Mouse (Mus musculus) heart, postnatal 0 days (tissue): ENCODE data around the gene Ttc9b.

Experiments used
- CTCF ChIP-seq: IDR thresholded peaks from 2 replicates; pipeline ENCODE4 v1.5.1; 2016; ENCODE audit warnings: antibody characterized with exemption, control low read depth, low read depth
- EP300 ChIP-seq: IDR thresholded peaks from 2 replicates; pipeline ENCODE4 v1.6.1; 2016; ENCODE audit warnings: antibody characterized with exemption, low read depth

- TF ChIP-seq CTCF (no peak), EP300 (no peak)
Measured at GRCm38 (mm10) chr7:27683218-27683617, 29.5 kb downstream of the Ttc9b start.
